Mouse (Mus musculus) left cerebral cortex, postnatal 36 days (tissue): ENCODE data around the gene Hspa4. TPM values are rescaled to one million over a fixed set of nuclear protein-coding genes. Genes with fewer than 3 reads are reported as not detected.
A peak's percentile ranks its signal among the peaks of the same experiment; 100 is the strongest.
"Not testable (repeated sequence)": the region's sequence is repeated elsewhere in the genome, so short reads cannot be mapped to it uniquely, and the experiment has no call there.

Experiments used
- DNase-seq, 2 experiments: peaks; one replicate each; pipeline ENCODE4 v3.0.0; 2021 to 2022; ENCODE audit warnings: low spot score in 2 of 2, mixed read lengths in 1 of 2
- intact Hi-C: fragments of 180-260 bp; cut with DNase I; formaldehyde crosslinking; loops from one replicate; pipeline ENCODE4 v1.15.1; 2025
- total RNA-seq, 2 experiments: library from RNA; stranded (reverse); gene quantifications; 2 replicates each; pipeline ENCODE4 v1.2.3; 2021

Hspa4 gene
- 100 to 1,000 TPM; 163 to 181 TPM for total RNA-seq

- intact Hi-C loops = loop anchor here (2.0 kb wide), 1 partner anchor 50 kb away; the partner anchor contains the start of gene Aff4
- DNase-seq = peak; percentile 99
These were observed at the start of gene Hspa4 for GRCm38 (mm10) chr11:53300330-53301166. Gene Hspa4 (minus strand): TSS chr11:53300457.

- DNase-seq = no peak
- intact Hi-C loops = no loop called here
These were observed 45.5 kb upstream of the Hspa4 start for GRCm38 (mm10) chr11:53345738-53346137.

DNA sequence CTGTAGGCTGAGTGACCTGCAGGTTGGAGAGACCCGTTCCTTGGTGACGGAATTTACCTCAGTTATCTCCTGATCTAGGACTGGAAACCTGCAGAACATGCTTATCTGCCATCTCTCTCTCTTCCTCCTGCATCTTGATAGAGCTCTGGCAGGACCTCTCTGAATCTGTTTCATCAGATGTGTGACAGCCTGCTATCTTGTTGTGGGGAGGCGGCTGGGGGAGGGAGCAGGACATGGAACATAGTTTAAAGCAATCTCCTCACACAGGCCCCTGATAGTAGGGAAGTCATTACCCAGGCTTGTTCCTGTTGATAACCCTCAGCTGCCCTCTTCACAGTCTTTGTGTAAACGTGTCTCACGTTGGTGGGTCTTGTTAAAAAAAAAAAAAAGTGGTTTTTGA lies 45.1 kb upstream of the Hspa4 start:
- intact Hi-C loops = no loop called here

DNA sequence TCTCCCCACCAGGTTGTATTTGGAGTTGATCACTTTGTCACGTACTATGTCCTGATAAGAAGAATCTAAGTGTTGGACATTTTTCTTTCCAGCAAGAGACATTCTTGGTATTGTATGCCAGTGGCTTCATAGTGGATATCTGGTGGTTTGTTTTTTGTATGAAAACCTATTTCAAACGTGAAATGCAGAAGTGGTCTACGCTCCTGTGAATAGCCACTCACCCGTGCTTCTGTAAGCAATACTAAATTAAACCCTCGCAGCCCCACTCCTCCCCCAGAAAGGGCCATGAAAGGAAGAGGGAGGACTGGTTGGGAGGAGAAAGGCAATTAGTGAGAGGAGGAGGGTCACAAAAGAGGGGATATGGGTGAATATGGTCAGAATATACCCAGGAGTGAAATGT lies 42.5 kb upstream of the Hspa4 start:
- intact Hi-C loops = no loop called here
- DNase-seq = no peak

More for the DNA sequence above, 45.1 kb upstream of the Hspa4 start:
- DNase-seq = no peak

DNA sequence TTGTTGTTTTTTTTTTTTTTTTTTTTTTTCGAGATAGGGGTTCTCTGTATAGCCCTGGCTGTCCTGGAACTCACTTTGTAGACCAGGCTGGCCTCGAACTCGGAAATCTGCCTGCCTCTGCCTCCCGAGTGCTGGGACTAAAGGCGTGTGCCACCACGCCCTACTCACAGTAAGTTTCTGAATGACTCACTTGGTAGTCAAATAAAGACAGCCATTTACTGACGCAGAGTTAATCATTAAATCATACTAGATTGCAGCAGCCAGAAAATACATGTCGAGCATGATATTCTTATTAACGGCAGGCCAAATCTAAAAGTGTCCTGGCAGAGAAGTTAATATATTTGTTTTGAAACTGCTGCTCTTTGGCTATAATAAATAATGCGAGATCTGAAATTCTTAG lies 40.8 kb upstream of the Hspa4 start:
- intact Hi-C loops, DNase-seq: not testable (repeated sequence)

- intact Hi-C loops = no loop called here
- DNase-seq = no peak
These were observed 37.4 kb upstream of the Hspa4 start for GRCm38 (mm10) chr11:53337684-53338083.

DNA sequence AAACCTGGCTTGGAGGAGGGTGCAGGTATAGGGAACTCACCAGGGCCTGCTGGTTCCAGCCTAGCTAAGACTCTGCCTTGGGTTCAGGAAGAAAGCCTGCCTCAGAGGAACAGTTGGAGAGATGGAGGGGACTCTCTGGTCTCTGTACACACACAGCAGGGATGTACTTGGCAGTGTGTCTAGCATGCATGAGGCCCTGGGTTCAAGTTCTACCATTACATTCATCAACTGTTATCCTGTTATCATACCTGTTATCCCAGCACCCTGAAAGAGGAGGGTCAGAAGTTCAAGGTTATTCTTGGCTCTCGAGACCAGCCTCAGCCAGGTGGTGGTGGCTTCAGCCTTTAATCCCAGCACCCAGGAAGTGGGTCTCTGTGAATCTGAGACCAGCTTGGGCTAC lies 36.7 kb upstream of the Hspa4 start:
- intact Hi-C loops = no loop called here
- DNase-seq = no peak

DNA sequence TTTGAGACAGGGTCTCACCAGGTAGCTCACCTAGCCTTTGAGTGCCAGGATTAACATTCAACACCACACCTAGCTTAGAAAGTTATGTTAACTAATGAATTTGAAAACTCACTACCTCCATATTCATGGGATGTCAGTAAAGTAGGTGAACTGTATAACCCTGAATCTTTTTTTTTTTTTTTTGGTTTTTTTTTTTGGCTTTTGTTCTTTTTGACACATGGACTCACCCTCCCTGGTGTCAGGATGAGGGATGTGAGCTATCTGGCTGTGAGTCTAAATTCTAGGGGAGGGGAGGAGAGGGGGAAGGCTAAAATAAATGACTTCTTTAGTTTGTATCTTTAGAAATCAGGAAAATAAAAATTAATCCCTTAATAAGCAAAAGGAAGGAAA lies 35.9 kb upstream of the Hspa4 start:
- no peak for DNase-seq
- intact Hi-C loops = no loop called here

- no peak for DNase-seq
- intact Hi-C loops = no loop called here
These were observed 35.4 kb upstream of the Hspa4 start for GRCm38 (mm10) chr11:53335505-53336181.

GRCm38 (mm10) chr11:53332076-53332680 lies 31.9 kb upstream of the Hspa4 start:
- intact Hi-C loops = no loop called here
- DNase-seq = no peak

DNA sequence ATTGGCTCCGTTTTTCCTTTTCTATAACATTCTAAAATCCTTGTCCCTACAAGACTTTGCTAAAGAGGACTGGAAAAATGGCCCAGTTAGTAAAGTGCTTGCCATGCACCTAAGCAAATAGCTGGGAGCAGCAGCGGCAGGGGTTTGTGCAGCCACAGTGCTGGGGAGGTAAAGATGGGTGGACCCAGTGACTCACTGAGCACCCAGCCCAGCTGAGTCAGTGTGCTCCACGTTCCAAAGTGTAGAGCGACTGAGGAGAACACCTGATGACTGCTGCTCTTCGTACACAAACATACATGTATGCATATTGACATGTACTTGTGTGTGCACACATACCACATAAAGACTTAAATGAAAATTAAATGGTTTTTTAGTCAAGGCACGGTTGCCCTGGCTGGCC lies 30.9 kb upstream of the Hspa4 start:
- intact Hi-C loops = no loop called here
- DNase-seq = no peak

GRCm38 (mm10) chr11:53330325-53330724 lies 30.1 kb upstream of the Hspa4 start:
- no peak for DNase-seq
- intact Hi-C loops = no loop called here

DNA sequence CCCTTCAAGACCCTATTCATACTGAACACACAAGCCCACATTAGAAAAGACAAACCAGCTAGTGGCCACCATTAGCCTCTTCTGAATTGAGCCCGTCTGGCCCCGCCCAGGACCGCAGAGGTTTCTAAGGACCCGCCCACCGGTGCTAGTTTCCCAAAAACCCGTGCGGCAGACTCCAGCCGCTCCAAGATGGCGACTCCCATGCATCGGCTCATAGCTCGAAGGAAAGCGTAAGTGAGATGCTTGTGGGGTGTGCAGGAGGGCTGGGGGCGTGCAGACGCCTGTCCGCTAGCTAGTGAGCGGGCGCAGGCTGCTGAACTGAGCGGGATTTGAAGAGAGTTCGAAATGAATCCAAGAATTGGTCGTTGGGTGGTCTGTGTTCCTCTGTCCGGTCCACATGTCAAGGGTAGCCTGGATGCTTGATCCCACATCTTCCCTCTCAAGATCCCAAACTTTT lies 24.3 kb upstream of the Hspa4 start, which contains the start of gene Zcchc10:
Zcchc10 (plus strand) TSS at position 168 of the 457 bp plus-strand sequence.
- DNase-seq = peak; percentile 81 to 87
- intact Hi-C loops = loop anchor here (2.0 kb wide), 1 partner anchor 26 kb away; the partner anchor contains the start of gene Aff4

DNA sequence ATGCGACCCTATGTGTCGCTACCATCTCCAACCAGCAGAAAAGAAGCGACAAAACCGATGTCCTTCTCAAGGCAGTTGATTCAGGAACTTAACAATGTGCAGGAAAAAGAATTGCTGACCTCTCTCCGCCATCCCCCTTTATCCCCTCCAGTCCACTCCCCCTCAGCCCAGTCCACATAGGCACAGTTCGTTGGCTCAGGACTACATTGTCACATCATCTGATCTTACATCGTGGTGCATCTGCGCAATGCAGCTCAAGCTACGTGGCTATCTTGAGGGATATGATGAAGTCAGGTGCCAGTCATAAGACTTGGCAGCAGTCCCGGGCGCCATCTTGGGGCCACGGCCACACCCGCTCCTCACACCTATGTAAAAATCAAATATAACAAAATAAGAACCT lies 19.6 kb upstream of the Hspa4 start:
- DNase-seq, intact Hi-C loops: not testable (repeated sequence)

GRCm38 (mm10) chr11:53318568-53318967 lies 18.3 kb upstream of the Hspa4 start:
- intact Hi-C loops, DNase-seq: not testable (repeated sequence)

GRCm38 (mm10) chr11:53318041-53318440 lies 17.8 kb upstream of the Hspa4 start:
- intact Hi-C loops = no loop called here

DNA sequence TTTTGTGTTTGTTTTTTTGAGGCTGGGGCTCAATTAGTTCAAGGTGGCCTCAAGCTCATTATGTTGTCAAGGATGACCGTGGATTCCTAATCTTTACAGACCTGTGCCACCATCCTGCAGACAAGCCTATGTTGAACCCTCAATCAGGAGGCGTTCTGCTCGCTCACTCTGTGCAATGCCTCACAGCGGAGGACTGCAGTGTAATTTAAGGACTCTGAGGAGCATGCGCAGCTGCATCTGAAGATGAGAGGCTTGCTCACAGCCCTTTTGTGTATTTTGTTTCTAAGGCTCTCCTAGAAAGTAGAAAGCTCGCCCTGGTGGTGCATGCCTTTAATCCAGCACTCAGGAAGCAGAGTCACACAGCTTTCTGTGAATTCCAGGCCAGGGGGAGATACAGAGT lies 16.7 kb upstream of the Hspa4 start:
- DNase-seq = peak in 1 of 2 experiments; percentile 19
- intact Hi-C loops = no loop called here

More at GRCm38 (mm10) chr11:53318041-53318440, 17.8 kb upstream of the Hspa4 start:
- no peak for DNase-seq

DNA sequence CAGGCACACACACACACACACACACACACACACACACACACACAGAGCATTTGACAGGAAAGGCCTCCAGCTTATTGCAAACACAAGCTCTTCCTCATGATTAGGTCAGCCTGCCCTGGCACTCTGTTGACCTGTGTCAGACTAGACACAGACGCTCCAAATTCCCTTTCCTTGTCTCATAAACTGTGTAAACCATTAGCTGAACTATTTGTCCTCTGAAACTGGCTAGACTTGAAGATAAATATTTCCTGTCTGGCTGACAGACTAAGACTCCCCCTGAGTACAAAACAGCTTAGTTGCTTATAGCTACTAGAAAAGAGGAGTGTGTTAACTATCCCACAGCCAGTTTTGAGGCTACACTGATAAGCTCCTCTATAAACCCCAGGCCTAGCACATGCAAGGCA lies 14.5 kb upstream of the Hspa4 start:
- intact Hi-C loops = no loop called here

GRCm38 (mm10) chr11:53312823-53313222 lies 12.6 kb upstream of the Hspa4 start:
- intact Hi-C loops, DNase-seq: not testable (repeated sequence)

More for the DNA sequence above, 14.5 kb upstream of the Hspa4 start:
- DNase-seq = no peak

- intact Hi-C loops = no loop called here
- no peak for DNase-seq
These were observed 11.1 kb upstream of the Hspa4 start for GRCm38 (mm10) chr11:53311385-53311784.
